Mouse (Mus musculus) hindbrain, embryonic 16.5 days (tissue): Measurements from ENCODE around the gene Cbfa2t3. TPM values are rescaled to one million over a fixed set of nuclear protein-coding genes. Genes with fewer than 3 reads are reported as not detected.
A peak's percentile ranks its signal among the peaks of the same experiment; 100 is the strongest.

Source experiments
- ATAC-seq: fragments of 200-750 bp; cut with Nextera tagmentation; 2 replicates; pipeline ENCODE4 v1.8.0; 2017; ENCODE audit warnings: moderate TSS enrichment, moderate library complexity
- H3K27ac ChIP-seq: fragments of 300-500 bp; sonication (generic); 2 replicates; pipeline ENCODE4 v1.5.1; 2014; ENCODE audit warnings: low read depth, mild to moderate bottlenecking, control low read depth, low read length, moderate library complexity
- H3K27me3 ChIP-seq: fragments of 300-500 bp; sonication (generic); replicated peaks from 2 replicates; pipeline ENCODE4 v1.6.1; 2014; ENCODE audit warnings: low read length; ENCODE audit not compliant: control insufficient read depth, insufficient read depth
- H3K36me3 ChIP-seq: fragments of 300-500 bp; sonication (generic); 2 replicates; pipeline ENCODE4 v1.6.1; 2014; ENCODE audit warnings: mild to moderate bottlenecking, low read length, moderate library complexity, mixed read lengths; ENCODE audit not compliant: control insufficient read depth, insufficient read depth
- H3K4me1 ChIP-seq: fragments of 300-500 bp; sonication (generic); 2 replicates; pipeline ENCODE4 v1.6.1; 2014; ENCODE audit warnings: low read depth, low read length; ENCODE audit not compliant: control insufficient read depth, insufficient read depth
- H3K4me2 ChIP-seq: fragments of 300-500 bp; sonication (generic); 2 replicates; pipeline ENCODE4 v1.6.1; 2014; ENCODE audit warnings: mild to moderate bottlenecking, low read length, control low read depth, moderate library complexity
- H3K4me3 ChIP-seq: fragments of 300-500 bp; sonication (generic); 2 replicates; pipeline ENCODE4 v1.5.1; 2014; ENCODE audit warnings: mild to moderate bottlenecking, low read length, control low read depth, moderate library complexity
- H3K9ac ChIP-seq: fragments of 300-500 bp; sonication (generic); 2 replicates; pipeline ENCODE4 v1.6.1; 2014; ENCODE audit warnings: low read depth, mild to moderate bottlenecking, control low read depth, low read length, moderate library complexity
- H3K9me3 ChIP-seq: fragments of 300-500 bp; sonication (generic); 2 replicates; pipeline ENCODE4 v1.6.1; 2014; ENCODE audit warnings: mild to moderate bottlenecking, low read length, moderate library complexity; ENCODE audit not compliant: control insufficient read depth
- WGBS: fragments of 180-500 bp; shearing (Covaris S2); extraction: QIAGEN DNeasy Blood & Tissue Kit; methylation state at CpG from one replicate; pipeline ENCODE4 v1.1.7; 2014; 5-methylcytosine and 5-hydroxymethylcytosine counted together
- polyA plus RNA-seq: library from polyadenylated mRNA; unstranded; fragments of >200 nt; fragmentation: Nextera tagmentation; extraction: Ambion mirVana; gene quantifications from 2 replicates; pipeline ENCODE4 v1.2.1, GENCODE M21; 2015

Cbfa2t3 gene
- polyA plus RNA-seq, 1 experiment from 2014 or later, result 12.6 TPM

DNA sequence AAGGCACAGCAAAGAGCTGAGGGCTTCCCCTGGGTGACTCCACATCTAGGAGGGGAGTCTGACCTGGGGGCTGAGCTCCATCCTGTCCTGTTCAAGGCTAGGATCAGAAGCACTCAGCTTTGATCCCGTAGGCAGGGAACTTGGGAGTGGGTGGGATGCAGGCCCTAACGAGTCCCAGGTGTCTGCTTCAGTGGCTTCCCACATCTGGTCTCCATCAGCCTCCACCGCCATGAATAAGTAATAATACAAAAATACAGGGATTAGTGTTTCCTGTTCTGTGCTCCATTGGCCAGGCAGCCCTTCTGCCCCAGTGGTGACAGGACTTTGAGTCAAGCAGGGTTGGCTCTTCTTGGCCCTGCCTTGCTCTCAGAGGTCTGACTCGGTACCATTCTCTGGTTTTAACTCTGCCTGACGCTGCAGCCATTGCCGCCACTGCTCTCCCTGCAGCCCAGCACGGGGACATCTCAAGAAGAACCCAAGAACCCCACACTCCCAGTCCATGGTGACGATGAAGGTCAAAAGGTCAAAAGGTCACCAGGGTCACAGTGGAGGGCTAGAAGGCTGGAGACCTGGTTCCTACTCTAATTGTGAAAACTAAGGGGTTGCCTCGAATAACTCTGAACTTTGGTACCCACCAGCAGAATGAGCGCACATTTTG lies 40.6 kb downstream of the Cbfa2t3 start:
- 66% methylated on average over 10 of the region's 10 CpGs for whole genome bisulfite sequencing
- no peak overlapping the region for H3K4me2 ChIP-seq
- no peaks in the 10 kb centered on the region for H3K36me3 ChIP-seq
- H3K4me3 ChIP-seq, result no peak overlapping the region
- H3K9me3 ChIP-seq, result no peaks in the 10 kb centered on the region
- H3K27me3 ChIP-seq, result no peaks in the 10 kb centered on the region
- no peak overlapping the region for H3K9ac ChIP-seq
- no peak for ATAC-seq
- peaks cover 15% of the 10 kb centered on the region for H3K4me1 ChIP-seq
- H3K27ac ChIP-seq, result no peak overlapping the region

DNA sequence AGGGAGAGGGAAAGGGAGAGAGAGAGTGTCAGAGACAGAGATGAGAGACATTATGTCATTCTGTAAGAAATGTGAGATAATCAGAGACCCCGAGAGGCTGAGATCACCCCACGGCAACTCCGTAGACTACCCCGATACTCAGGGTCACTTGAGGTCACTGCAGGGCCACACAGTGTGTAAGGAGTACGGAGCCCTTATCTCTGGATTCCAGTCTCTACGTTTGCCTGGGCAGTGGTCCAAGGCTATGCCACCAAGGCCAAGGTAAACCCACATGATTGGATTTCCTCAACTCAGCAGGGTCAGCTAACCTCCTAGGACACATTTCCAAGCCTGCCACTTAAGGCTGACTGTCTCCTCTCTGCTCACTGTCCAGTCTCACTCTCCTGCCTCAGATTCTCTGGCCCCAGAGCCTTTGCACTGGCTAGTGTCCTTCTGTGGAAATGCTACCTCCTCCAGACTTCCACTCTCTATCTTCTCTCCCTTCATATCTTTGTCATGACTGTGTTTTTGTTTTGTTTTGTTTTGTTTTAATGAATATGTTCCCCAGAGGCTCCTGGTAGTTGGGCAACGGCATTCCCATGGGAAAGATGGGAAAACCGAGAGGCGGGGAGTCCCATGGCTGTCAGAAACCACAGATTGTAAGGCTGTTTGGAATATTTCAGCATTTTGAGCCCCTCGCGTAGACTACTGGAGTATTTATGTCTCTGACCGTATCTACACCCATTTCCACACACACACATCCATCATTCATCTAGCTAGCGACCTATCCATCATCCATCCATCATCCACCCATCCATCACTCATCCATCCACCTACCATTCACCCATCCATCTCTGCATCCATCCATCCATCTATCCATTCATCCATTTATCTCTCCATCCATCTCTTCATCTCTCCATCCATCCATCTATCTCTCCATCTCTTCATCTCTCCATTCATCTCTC lies 42.6 kb downstream of the Cbfa2t3 start:
- Histone ChIP-seq H3K9me3 (no peaks in the 10 kb centered on the region), H3K4me2 (no peak overlapping the region), H3K4me3 (no peak overlapping the region), H3K27me3 (no peaks in the 10 kb centered on the region), H3K9ac (no peak overlapping the region), H3K36me3 (no peaks in the 10 kb centered on the region), H3K27ac (no peak overlapping the region), H3K4me1 (peaks cover 17% of the 10 kb centered on the region)
- ATAC-seq, result no peak
- WGBS, result 82% methylated on average over 13 of the region's 13 CpGs

DNA sequence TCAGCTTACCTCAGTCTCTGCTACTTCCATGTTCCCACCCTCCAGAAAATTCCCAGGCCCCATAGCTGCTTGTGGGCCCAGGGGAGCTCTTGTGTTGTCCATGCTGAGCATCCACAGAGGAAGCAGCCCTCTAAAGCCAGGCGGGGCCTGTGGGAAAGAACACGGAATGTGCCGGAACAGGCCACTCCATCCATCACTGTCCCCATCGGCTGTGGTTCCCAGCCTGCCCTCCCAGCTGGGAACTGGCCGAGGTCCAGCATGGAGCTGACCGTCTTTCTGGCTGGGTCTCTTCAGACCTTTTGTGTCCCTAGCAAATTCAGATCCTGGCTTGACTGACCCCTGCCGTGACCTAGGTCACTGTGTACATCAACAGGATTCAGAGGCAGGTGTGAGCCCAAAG lies 44.1 kb downstream of the Cbfa2t3 start:
- Histone ChIP-seq H3K9ac (no peak overlapping the region), H3K9me3 (no peaks in the 10 kb centered on the region), H3K27ac (no peak overlapping the region), H3K4me3 (no peak overlapping the region), H3K36me3 (no peaks in the 10 kb centered on the region), H3K4me1 (peaks cover 13% of the 10 kb centered on the region), H3K27me3 (no peaks in the 10 kb centered on the region), H3K4me2 (no peak overlapping the region)
- whole genome bisulfite sequencing, result 41% methylated on average over 7 of the region's 7 CpGs
- peak; percentile 42; the same call in 1 of the 2 replicates for ATAC-seq

DNA sequence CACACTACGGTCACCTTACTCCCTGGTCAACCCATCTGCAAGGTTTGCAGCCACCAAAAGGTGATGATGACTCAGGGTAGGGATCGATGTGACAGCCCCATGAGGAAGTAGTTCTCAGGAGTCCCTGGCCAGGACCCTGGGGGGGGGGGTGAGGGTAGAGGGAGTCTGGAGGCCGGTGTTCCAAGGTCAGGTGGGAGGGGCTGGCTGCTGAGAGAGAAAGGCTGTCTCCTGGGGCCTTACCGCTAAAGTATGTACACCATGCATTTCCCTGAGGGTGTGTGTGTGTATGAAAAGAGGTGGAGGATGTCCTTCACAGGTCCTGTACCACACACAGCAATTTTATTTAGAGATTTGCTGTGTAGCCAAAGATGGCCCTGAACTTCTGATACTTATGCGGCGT lies 46.3 kb downstream of the Cbfa2t3 start:
- H3K4me2 ChIP-seq, result no peak overlapping the region
- H3K27me3 ChIP-seq, result no peaks in the 10 kb centered on the region
- H3K4me1 ChIP-seq, result peaks cover 13% of the 10 kb centered on the region
- H3K4me3 ChIP-seq, result no peak overlapping the region
- no peaks in the 10 kb centered on the region for H3K9me3 ChIP-seq
- no peak for ATAC-seq
- H3K9ac ChIP-seq, result no peak overlapping the region
- H3K27ac ChIP-seq, result no peak overlapping the region
- whole genome bisulfite sequencing, result 78% methylated on average over 6 of the region's 6 CpGs
- H3K36me3 ChIP-seq, result peaks cover 4% of the 10 kb centered on the region; the same call in 1 of the 2 replicates

DNA sequence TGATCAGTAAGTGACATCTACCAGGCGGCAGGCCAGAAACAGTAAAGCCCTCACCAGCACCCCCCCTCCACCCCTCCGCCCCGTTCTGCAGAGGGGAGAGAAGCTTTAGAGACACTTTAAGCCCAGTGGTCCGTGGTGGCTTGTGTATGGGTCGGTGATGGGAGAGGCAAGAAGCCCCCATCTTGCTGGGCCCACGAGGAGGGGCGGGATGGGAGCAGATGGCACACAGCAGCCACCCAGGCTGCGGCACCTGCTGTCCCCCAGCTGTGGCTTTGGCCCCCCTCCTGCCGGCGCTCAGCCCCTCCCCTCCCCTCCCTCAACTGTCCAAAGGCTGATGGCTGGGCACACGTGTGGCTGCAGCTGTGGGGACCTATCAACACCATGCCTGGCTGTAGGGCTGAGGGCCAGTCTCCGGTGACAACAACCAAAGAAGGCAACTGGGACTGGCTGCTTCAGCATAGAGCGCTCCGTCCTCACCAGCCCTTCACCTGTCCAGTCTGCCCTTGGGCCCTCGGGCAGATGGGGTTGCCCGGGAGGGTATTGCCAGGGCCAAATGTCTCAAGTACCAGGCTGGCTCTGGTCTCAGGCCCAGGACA lies 47.5 kb downstream of the Cbfa2t3 start:
- Histone ChIP-seq H3K9ac (no peak overlapping the region), H3K27me3 (no peaks in the 10 kb centered on the region), H3K4me1 (peaks cover 13% of the 10 kb centered on the region), H3K4me2 (no peak overlapping the region), H3K27ac (no peak overlapping the region), H3K36me3 (peaks cover 9% of the 10 kb centered on the region; the same call in 1 of the 2 replicates), H3K9me3 (no peaks in the 10 kb centered on the region), H3K4me3 (no peak overlapping the region)
- ATAC-seq, result peak; percentile 49
- WGBS, result 56% methylated on average over 15 of the region's 16 CpGs

DNA sequence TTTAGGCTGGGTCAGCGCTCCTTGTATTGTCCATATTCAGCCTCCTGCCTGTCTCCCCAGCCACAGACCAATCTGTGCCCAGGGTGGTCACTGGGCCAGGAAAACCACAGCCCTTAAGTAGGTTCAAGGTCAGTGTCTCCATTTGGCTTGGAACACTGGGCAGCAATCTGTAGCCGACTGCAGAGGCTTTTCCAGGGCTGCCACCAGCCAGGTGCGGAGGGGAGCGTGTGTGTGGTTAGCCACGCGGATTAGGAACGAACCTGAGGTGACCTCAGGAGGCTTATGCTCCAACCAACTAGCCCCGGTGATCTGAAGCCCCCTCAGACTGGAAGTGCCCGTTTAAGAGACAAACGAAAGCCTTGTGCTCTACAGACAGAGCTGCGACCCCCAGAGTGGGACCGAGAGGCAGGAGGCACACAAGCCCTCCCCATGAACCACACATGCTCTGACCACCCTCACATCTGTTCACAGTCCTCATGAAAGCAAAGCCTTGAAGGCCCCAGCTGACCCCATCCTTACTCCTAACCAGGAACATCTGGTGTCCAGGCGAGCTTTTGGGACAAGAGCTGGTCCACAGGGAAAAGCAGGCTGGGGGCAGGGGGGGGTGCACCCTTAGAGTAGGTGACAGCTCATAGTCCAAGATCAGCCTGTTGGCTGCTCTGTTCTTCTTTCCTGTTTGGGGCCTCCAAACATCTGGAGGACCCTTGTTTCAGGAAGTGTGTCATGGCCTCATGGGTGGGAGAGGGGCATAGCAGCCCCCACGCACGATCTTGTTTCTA lies 50.5 kb downstream of the Cbfa2t3 start:
- H3K27ac ChIP-seq, result no peak overlapping the region
- 78% methylated on average over 15 of the region's 15 CpGs for WGBS
- no peaks in the 10 kb centered on the region for H3K9me3 ChIP-seq
- H3K9ac ChIP-seq, result no peak overlapping the region
- H3K36me3 ChIP-seq, result peaks cover 12% of the 10 kb centered on the region; the same call in 1 of the 2 replicates
- H3K27me3 ChIP-seq, result no peaks in the 10 kb centered on the region
- no peak for ATAC-seq
- peaks cover 8% of the 10 kb centered on the region for H3K4me1 ChIP-seq
- H3K4me2 ChIP-seq, result no peak overlapping the region
- H3K4me3 ChIP-seq, result no peak overlapping the region

DNA sequence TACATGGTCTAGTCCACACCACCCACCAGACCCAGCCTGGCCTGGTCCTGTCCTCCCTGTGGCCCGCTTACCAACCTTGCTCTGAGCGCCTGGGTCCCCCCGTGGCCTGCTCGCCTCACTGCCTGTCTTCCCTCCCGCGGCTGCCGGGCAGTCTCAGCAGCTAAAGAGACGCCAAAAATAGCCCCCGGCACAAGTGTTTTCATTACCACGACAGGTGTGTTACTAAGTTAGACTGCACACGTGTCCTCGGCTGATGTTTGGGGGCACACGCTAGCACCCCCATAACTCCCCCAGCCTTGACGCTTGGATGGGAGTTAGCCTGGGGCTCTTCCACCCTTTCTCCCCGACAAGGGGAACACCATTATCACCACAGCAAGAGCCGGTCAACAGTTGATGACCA lies 52.6 kb downstream of the Cbfa2t3 start:
- peaks cover 18% of the 10 kb centered on the region; the same call in 1 of the 2 replicates for H3K36me3 ChIP-seq
- H3K9me3 ChIP-seq, result no peaks in the 10 kb centered on the region
- H3K4me1 ChIP-seq, result peaks cover 2% of the 10 kb centered on the region
- 87% methylated on average over 16 of the region's 16 CpGs for WGBS
- no peak overlapping the region for H3K4me2 ChIP-seq
- H3K27me3 ChIP-seq, result no peaks in the 10 kb centered on the region
- no peak overlapping the region for H3K4me3 ChIP-seq
- no peak overlapping the region for H3K9ac ChIP-seq
- H3K27ac ChIP-seq, result no peak overlapping the region
- ATAC-seq, result no peak

DNA sequence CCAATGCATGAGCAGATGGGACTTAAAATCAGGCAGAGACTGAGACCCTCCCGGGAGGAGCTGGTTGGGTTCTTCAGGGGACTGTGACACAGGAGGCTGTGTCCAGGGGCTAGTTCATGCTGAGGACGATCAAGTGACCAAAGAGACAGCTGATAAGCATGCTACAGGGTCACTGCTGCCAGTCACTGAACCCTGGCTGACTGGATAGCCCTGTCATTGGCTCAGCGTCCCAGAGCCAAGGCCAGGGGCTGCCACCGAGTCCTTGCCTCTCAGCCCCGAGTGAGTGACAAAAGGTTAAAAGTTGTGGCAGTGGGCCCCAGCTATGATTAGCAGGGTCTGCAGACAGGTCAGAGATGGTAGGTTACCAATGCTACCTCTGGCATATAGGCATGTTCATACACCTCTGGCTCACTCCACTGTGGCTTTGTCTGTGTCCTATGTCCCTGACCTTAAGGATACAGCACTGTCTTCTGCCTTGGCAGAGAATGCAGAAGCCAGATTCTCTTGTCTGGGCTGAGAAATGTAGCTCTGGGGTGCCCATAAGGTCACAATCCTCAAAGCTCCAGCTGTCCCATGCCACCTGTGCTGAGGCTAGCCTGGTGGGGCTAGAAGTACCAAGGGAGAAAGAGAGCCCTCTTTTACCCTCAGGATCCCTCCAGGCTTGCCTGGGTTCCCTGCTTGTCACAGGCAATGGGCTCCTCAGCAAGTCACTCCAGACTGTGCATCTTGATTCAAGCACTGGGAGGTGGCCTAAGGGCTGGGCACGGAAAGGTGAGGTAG lies 54.5 kb downstream of the Cbfa2t3 start:
- H3K4me3 ChIP-seq, result no peak overlapping the region
- peaks cover 7% of the 10 kb centered on the region for H3K4me1 ChIP-seq
- no peak overlapping the region for H3K4me2 ChIP-seq
- no peak for ATAC-seq
- H3K9ac ChIP-seq, result no peak overlapping the region
- H3K36me3 ChIP-seq, result peaks cover 21% of the 10 kb centered on the region
- no peaks in the 10 kb centered on the region for H3K27me3 ChIP-seq
- 77% methylated on average over 6 of the region's 6 CpGs for WGBS
- H3K27ac ChIP-seq, result no peak overlapping the region
- no peaks in the 10 kb centered on the region for H3K9me3 ChIP-seq
